Mouse (Mus musculus): Measurements from ENCODE around the gene Pdcd11. TPM values are rescaled to one million over a fixed set of nuclear protein-coding genes. Genes with fewer than 3 reads are reported as not detected.

Pdcd11 gene
- total RNA-seq, 1 experiment from 2014 or later: 23.4 TPM

GRCm38 (mm10) chr19:47168793-47169412 lies 78.3 kb downstream of the Pdcd11 start:
- peak; percentile 91 for DNase-seq

GRCm38 (mm10) chr19:47174515-47174914 lies 83.9 kb downstream of the Pdcd11 start:
- DNase-seq: peak; percentile 53

GRCm38 (mm10) chr19:47175472-47175871 lies 84.9 kb downstream of the Pdcd11 start:
- no peak for DNase-seq

- DNase-seq: peak; percentile 19
Measured at GRCm38 (mm10) chr19:47176916-47177505, 86.4 kb downstream of the Pdcd11 start.

GRCm38 (mm10) chr19:47178001-47178400 lies 87.4 kb downstream of the Pdcd11 start:
- peak; percentile 56 for DNase-seq

GRCm38 (mm10) chr19:47178431-47179271 lies 88.1 kb downstream of the Pdcd11 start, which contains the start of gene Neurl1a:
Gene Neurl1a (plus strand): TSS chr19:47178820.
- peak; percentile 78 for DNase-seq

GRCm38 (mm10) chr19:47179272-47179809 lies 88.8 kb downstream of the Pdcd11 start:
- peak; percentile 57 for DNase-seq

- no peak for DNase-seq
Measured at GRCm38 (mm10) chr19:47180011-47180410, 89.4 kb downstream of the Pdcd11 start.

Other genes starting within 250 kb of the Pdcd11 start
- 7.5 and 9.6 TPM in 2 replicates for gene Ina, start 76.1 kb upstream of the Pdcd11 start, total RNA-seq (2021)
- 79.8 and 82.3 TPM in 2 replicates for gene Nt5c2, start 75.6 kb upstream of the Pdcd11 start, total RNA-seq (2021)
- 8.4 and 9.4 TPM in 2 replicates for gene Pcgf6, start 39.9 kb upstream of the Pdcd11 start, total RNA-seq (2021)
- gene Taf5, start 23.0 kb upstream of the Pdcd11 start, total RNA-seq (2021): 4.3 and 4.6 TPM in 2 replicates
- 939 and 985 TPM in 2 replicates for gene Usmg5, start 121 bp upstream of the Pdcd11 start, total RNA-seq (2021)
- 4.4 and 5.4 TPM in 2 replicates for gene Calhm2, start 47.5 kb downstream of the Pdcd11 start, total RNA-seq (2021)
- not detected in 2 replicates for gene Calhm1, start 53.5 kb downstream of the Pdcd11 start, total RNA-seq (2021)
- not detected in 2 replicates for gene Calhm3, start 67.0 kb downstream of the Pdcd11 start, total RNA-seq (2021)
- gene Neurl1a, start 88.1 kb downstream of the Pdcd11 start, total RNA-seq (2021): 15.3 and 16.0 TPM in 2 replicates

Data from adrenal gland, postnatal 14 days (tissue).